Mouse (Mus musculus) urinary bladder, postnatal 14 days (tissue): ENCODE measurements around the gene Myl4.
"Not testable (repeated sequence)": the region's sequence is repeated elsewhere in the genome, so short reads cannot be mapped to it uniquely, and the experiment has no call there.

Source experiments
- DNase-seq: peaks from one replicate; pipeline ENCODE4 v3.0.0; 2021; ENCODE audit warnings: low spot score

Myl4 gene

DNA sequence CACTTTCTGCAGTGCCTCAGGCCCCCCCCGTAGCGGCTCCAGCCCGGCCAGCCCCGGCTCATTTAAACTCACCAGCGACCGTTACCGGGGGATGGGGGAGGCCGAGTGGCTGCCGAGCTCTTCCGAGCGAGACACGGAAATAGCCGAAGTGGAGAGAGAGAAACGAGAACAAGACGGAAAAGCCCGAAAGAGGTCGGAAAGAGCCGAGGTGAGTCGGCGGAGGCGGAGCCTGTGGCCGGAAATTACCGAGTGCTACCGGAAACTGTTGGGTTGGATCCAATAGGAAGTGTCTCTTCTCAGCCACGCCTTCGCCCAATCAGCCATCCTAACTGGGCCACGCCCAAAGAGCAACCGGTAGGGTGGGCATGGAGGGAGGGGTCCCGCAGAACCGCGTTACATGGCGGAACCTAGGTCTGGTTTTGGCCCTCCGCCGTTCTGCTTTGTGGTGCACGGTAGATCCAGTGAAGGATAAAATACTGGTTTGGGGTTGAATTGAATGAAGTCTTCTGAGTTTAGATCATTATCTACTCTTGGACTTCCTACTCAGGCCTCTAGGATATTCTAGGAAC is at the start of gene Myl4, which contains the start of gene Cdc27:
TSS of gene Myl4 (plus strand) at position 258 of the 569 bp plus-strand sequence.
TSS of gene Cdc27 (minus strand) at position 215 of the 569 bp plus-strand sequence.
- DNase-seq: peak; percentile 98

DNA sequence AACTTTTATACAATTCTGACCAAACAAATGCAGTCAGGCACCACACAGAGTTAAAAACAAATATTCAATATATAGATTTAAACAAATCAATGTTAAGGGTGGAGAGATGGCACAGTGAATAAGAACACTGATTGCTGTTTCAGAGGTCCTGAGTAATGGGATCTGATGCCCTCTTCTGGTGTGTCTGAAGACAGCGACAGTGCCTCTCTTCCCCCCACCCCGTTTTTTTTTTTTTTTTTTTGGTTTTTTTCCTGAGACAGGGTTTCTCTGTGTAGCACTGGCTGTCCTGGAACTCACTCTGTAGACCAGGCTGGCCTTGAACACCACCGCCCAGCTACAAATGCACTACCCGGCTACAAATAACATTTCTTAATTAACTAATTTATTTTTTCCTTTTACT is 42.0 kb upstream of the Myl4 start:
- no peak for DNase-seq

DNA sequence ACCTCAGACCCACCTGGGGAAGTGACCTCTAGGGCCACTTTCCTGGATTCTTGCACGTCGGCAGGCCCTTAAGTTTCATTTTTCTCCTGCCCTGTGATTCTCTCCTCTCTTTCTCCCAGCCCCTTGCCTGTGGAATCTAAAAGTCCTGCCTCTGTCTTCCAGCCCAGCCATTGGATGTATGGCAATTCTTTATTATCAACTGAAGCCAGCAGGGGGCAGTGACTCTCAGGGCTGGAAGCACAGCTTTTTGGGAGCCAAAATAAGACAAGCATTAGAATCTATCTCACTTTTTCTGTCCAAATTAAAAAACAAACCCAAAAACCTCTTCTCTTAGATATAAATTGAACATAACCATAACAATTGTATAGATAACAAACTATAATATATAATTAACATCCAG is 39.9 kb upstream of the Myl4 start:
- DNase-seq: peak; percentile 13

DNA sequence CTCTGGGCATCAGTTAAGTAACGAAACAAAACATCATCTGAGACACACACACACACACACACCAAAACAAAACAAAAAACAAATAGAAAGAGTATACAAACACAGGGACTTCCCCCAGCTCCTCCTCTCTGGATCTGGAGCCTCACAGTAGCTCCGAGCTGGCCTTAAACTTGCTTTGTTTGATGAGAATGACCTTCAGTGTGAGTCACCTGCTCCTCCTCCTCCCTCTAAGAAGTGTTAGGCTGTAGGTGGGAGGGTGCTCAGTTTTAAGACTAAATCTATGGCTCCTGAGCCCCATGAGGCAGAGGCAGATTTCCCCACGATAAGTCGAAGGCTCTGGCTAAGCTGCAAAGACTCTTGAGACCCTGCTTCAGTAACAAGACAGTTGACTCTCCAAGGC is 38.0 kb upstream of the Myl4 start:
- no peak for DNase-seq

DNA sequence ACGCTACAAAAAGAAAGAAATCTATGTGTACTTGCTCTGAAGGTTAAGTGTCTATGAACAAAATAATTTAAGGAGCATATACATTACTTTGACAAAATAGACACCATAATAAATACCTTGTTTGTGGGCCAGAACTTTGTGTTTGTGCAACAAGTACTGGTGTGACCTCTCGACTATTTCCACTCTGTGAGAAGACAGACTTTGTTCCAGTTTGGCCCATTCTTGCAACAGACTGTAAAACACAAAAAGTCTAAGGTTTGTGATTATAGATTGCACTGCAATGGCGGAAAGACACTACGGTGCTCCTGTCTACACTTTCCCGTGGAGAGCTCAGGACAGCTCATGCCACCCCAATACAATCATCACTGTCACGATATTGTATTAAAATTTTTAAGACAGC is 24.5 kb upstream of the Myl4 start:
- no peak for DNase-seq

DNA sequence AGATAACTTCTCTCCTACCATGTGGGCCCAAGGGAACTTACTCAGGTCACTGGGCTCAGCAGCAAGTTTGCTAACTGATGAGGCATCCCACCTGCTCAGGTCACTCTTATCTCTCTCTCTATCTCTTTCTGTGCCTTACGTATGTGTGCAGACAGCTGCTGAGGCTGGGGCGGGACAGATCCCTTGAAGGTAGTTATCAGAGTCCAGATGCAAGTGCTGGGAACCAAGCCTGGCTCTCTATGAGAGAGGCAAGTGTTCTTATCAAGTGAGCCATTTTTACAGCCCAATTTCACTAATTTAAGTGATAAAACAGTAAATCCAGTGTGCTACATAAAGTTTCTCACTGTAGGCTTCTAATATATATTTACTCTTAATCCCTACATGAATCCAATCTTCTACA is 13.6 kb upstream of the Myl4 start:
- DNase-seq: no peak

DNA sequence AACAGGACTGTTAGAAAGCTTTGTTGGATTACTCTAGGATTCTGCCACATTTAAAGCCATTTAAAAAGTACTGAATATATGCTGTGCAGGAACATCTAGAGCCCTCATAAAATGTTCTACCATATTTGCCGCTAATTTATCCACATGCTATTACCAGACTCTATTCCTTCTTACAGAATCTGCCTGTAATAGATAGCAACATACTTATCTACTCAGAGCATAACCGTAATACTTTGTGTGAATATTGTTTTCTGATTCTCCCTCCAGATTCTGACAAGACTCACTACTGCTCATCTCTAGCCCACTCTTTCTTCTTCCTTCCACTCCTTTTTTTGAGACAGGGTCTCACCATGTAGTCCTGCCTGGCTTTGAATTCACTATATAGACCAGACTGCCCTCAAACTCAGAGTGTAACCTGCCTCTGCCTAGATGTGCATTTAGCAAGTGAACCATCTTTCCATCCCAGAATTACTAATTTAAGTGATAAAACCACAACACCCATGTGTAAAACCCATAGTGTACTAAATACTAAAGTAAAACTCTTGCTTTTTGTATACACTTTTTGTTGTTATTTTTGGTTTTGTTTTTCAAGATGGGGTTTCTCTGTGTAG is 12.4 kb upstream of the Myl4 start:
- DNase-seq: no peak

DNA sequence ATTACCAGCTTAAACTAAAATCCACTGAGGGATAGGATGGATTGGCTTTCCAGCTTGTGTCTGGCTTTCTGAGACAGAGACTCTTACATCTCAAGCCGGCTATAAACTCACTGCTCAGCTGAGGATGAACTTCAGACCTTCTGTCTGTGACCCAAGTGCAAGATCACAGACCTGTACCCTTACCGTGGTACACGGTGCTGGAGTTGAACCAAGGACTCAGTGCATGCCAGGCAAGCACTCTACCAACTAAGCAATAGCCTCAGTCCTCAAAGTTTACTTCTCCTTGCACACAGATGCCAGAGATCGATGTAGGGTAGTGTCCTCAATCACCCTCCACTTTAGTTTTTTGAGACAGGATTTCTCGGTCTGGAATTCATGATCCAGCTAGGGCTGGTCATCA is 10.7 kb upstream of the Myl4 start:
- no peak for DNase-seq

DNA sequence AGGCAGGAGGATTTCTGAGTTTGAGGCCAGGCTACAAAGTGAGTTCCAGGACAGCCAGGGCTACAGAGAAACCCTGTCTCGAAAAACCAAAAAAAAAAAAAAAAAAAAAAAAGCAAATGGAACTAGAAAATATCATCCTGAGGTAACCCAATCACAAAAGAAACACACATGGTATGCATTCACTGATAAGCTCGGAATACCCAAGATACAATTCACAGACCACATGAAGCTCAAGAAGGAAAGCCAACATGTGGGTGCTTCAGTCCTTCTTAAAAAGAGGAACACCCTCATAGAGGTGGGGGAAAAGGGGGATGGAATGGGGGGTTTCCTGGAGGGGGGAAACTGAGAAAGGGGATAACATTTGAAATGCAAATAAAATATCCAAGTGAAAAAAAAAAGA is 7.1 kb upstream of the Myl4 start:
- DNase-seq: not testable (repeated sequence)

DNA sequence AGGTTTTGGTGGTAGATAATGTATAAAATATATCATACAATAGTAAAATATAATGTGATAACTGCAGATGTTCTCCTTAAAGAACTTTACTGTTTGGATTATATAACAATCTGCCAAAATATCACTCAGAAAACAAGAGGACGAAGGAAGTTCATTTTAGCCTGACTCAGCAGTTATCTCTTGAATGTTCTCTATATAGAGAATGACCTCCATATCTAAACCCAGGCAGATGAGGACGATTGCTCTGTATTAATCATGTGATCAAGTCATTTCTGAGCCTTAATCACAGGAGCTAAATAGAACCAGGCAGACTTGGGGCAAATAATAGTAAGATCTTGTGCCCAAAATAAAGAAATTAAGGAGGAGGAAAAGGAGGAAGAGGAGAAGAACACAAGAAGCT is 6.0 kb upstream of the Myl4 start:
- DNase-seq: no peak

DNA sequence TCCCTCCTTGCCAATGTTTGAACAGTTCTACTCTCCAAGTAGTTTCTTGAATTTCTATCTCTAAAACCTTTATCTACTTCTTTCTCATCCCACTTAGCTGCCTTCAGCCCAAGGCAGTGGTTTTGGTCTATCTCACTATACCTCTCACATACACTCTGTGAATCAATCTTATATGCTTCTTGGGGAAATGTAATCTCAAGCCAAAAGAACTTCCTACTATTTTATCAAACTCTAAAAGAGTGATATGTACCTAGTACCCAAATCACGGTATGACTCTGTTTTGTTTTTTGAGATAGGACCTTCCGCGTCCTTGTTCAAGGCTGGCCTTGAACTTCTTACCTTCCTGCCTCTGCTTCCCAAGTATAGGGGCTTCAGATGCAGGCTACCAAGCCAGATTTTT is 3.0 kb upstream of the Myl4 start:
- DNase-seq: no peak

DNA sequence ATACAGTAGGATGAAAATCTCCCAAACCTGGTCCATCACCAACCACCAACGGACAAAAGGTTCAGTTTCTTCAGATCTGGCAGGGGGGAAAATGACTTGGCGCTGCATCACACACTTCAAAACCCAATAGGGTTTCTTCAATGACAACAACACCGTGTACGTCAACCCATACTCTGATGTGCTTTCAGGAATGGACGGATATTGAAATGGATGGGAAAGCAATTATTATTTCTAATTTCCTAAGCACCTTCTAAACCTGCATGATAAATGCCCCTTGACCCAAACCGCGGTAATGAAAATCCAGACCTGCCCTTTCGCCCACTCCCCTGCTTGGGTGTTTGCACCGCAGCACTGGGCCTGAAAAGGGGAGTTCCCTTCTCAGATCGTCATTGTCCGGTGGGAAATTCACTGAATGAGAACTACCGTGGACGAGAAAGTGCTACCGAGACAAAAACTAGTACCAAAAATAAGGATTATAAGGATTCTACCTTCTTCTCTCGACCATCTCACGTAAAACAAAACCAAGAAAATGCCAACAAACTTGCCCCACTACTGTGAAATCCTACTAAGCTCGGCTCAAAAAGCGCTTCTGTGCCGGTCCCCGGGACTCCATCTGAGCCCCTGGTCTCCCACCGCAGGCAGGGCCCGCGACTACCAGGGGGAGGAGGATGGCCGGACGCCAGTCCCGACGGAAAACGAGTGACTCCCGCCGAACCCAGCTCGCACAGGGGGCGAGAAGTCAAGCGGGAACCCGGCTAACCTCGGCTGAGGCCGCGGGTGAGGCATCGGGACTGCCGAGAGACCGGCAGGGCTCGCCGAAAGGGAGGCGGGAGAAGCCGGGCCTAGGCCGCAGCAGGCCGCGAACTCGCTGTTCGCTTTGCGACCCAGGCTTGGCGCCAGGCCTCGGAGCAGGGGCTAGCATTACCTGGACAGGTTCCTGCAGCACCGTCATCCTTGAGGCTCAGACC is 741 bp upstream of the Myl4 start:
- DNase-seq: peak; percentile 76

DNA sequence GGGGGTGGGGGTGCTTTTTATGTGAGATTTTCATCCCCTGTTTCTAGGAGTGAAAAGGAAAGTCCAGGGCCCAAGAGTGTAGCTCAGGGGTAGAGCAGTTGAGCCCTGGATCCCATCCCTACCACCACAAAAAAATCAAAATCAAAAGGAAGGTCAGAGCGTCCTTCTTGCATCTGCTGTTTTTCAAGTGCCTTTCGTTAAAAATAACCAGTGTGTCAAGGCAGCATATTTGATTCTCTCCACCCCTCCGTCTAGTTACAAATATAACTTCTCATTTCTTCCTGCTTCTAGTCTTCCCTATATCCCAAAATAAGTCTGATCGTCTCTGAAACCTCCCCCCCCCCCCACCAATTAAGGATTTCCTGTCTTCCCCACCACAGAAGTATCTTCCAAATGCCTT is 7.6 kb downstream of the Myl4 start:
- no peak for DNase-seq

DNA sequence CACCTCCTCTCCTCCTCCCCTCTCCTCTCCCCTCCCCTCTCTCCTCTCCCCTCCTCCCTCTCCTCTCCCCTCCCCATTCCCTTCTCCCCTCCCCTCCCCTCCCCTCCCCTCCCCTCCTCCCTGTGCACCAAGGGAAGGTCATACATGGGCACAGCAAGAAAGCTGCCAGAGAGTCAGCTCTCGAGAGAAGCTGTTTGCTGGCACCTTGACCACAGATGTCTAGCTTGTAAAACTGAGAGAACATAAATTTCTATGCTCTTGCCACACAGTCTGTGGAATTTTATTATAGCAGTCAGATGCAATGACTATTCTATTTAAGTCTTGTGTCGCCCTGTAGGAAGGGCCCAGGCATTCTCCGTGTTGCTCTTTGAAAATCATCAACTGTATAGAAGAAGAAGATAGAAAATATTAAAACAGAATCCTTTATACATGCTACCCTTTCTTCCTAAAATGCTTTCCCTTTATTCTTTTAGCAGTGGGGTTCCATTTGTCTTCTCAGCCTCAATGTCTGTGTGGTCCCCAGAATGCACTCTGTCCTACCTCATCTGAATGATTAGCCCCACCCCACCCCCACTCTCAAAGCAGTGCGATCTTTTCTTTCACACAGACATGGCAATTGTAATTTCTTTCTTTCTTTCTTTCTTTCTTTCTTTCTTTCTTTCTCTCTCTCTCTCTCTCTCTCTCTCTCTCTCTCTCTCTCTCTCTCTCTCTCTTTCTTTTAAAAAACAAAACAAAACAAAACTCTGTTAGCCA is 8.4 kb downstream of the Myl4 start:
- DNase-seq: no peak

DNA sequence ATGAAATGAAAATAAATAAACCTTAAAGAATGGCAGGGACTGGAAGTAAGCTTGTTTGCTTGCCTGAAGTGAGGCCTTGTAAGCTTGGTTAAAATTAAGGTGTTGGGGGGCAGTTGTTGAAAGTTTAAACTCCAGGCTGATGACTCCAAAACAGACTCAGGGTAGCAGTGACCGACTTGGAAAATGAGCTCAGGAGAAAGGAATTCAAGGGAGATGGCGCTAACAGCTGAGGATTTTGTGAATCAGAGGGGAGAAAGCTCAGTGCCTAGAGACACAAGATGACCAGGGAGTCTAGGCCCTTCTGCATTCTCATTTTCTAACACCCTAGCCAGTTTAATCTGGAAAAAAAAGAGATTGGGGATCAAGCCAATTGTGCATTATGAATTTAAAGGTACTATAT is 10.5 kb downstream of the Myl4 start:
- no peak for DNase-seq

DNA sequence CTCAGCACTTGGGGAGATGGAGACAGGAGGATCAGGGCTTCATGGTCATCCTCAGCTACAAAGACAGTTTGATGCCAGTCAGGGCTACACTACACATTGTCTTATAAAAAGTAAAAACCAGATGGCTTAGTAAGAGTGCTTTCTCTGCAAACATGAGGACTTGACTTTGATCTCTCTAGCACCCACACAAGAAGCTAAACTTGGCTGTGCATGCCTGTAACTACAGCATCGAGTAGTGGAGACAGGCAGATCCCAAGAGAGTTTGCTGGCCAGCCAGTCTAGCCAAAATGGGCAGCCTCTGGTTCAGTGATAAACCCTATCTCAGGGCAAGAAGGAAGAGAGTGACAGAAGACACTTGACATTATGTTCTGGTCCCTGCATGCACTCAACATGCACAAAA is 13.0 kb downstream of the Myl4 start:
- DNase-seq: no peak

DNA sequence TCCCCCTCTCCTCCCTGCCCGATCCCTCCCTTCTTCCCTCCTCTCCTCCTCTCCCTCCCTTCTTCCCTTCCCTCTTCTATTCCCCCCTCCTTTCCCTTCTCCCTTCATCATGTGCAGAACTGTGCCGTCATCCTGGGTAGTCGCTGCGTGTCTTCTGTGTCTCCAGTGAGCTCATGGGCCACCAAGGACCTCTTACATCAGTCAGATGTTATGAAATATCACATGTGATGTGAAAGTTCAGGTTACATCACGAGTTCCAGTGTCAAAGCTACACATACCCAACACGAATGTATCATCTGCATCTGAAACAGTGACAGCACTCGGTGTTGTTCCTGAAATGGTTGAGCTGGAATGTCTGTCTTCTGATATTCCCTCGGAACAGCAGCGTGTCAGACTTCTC is 14.7 kb downstream of the Myl4 start:
- DNase-seq: no peak

DNA sequence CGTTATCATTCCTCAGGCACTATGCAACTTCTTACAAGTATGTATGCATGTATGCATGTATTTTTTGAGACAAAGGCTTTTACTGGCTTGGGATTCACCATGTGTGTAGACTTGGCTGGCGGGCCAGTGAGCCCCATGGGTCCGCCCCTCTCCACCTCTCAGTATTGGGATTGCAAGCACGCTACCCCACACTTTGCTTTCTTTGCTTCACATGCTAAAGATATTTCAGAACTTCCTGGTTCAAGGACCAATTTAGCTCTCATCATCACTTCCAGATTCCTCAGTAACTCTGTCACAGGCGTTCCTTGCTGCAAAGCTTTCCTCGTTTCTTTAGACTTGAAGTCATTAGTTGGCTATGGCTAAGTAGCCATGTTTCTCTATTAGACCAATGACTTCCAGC is 15.6 kb downstream of the Myl4 start:
- no peak for DNase-seq

DNA sequence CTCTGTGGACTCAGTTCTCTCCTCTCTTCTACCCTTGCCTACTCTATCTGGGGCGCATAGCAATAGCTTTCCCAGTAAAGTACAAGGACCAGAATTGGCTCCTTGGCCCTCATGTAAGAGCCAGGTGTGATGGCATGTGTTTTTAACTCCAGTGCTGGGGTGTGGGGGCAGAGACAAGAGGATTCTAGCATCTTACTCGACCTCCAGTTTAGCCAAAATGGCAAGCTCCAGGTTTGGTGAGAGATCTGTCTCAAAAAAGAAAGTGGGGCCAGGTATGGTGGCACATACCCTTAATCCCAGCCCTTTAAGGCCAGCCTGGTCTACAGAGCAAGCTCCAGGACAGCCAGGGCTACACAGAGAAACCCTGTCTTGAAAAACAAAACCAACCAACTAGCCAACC is 16.3 kb downstream of the Myl4 start:
- DNase-seq: no peak

DNA sequence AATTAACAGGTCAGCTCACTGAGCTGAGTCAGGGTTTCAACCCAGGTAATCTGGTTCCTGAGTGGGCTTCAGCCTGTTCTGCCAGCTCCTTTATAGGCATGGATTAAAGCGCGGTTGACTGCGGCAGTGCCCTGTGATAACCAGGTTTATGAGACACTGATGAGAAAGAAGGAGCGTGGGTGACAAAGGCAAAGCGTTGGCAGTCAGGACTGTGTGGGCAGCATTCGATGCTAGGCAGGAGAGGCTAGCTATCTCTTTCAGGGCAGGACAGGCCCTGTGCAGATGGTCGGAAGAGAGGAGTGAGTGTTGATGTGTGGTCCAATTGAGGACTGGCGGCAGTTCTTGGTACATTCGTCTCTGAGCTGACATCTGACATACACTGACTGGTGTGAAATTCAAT is 17.3 kb downstream of the Myl4 start:
- no peak for DNase-seq

DNA sequence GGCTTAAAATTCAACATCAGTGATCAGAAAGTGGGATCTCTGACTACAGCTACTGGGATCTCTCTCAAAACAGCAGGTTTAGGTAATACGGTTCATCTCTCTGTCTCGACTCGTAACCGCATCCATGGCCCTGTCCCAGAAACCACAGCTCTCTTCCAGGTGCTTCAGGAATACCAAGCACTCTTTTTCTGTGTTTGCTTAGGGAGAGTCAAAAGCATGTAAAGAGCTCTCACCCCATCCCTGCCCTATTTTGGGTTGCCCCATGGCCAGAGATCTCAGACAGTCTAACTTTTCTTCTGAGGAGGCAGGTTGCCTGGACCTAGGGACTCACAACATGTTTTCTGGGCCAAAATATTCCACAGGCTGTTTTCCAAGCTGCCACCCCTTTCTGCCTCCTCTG is 17.9 kb downstream of the Myl4 start:
- no peak for DNase-seq

DNA sequence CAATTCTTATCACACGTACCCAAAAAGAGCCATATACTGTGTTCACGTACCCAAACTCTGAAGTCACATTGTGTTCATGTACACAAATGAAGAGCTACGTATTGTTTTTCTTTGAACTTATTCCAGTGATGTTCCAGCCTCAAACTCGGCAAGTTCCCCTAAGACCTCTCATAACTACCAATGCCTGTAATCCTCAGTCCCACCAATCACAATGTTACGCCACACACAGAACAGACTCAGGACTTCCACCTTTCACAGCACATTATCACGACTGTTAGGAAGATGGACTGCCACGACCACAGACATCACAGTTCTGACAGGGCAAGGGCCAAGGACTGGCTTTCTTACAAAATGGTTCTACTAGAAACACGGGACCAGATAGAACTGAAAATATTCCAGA is 20.1 kb downstream of the Myl4 start:
- DNase-seq: not testable (repeated sequence)
